Mouse (Mus musculus): ENCODE results near the gene Zfp970.
"Not testable (repeated sequence)": the region's sequence is repeated elsewhere in the genome, so short reads cannot be mapped to it uniquely, and the experiment has no call there.

- TF ChIP-seq POLR2A, CTCF (IDR thresholded peaks at IDR 0.05; ENCODE audit: extremely low read depth, insufficient read depth, low read length): not testable (repeated sequence)
Measured at GRCm38 (mm10) chr2:177513991-177514479, 49.5 kb downstream of the Zfp970 start.

Measured in cortical plate, adult 2 months (tissue).